Mouse (Mus musculus) ES-E14 (cell line): ENCODE data around the gene Klhl35. TPM values are rescaled to one million over a fixed set of nuclear protein-coding genes. Genes with fewer than 3 reads are reported as not detected.

Experiments used
- DNase-seq: peaks from one replicate; pipeline ENCODE4 v3.0.0-alpha.2; 2013; ENCODE audit warnings: low read depth, low spot score
- H3K27ac ChIP-seq: 2 replicates; pipeline ENCODE4 v1.5.1; 2012; ENCODE audit warnings: low read depth, mild to moderate bottlenecking, low read length, moderate library complexity, mixed read lengths; ENCODE audit not compliant: poor library complexity, insufficient read depth, severe bottlenecking
- H3K36me3 ChIP-seq: 2 replicates; pipeline ENCODE4 v1.6.1; 2012; ENCODE audit warnings: mild to moderate bottlenecking, low read length, moderate library complexity, mixed read lengths; ENCODE audit not compliant: control insufficient read depth, poor library complexity, insufficient read depth, severe bottlenecking
- H3K4me1 ChIP-seq, 2 experiments: fragments of 150-350 bp in 1 of 2; sonication (generic) in 1 of 2; 2 replicates each; pipeline ENCODE4 v1.6.1; 2012; ENCODE audit warnings: low read length in 2 of 2, mild to moderate bottlenecking in 1 of 2, mixed read lengths in 1 of 2; ENCODE audit not compliant: control insufficient read depth in 2 of 2, insufficient read depth in 2 of 2, poor library complexity in 1 of 2
- H3K4me3 ChIP-seq, 2 experiments: fragments of 150-350 bp in 1 of 2; sonication (generic) in 1 of 2; 2 replicates each; pipeline ENCODE4 v1.5.1; 2012; ENCODE audit warnings: low read length in 2 of 2, low read depth in 1 of 2, mild to moderate bottlenecking in 1 of 2, mixed read lengths in 1 of 2; ENCODE audit not compliant: insufficient read depth in 1 of 2, poor library complexity in 1 of 2, severe bottlenecking in 1 of 2
- H3K9ac ChIP-seq: 2 replicates; pipeline ENCODE4 v1.6.1; 2012; ENCODE audit warnings: low read depth, mild to moderate bottlenecking, low read length, mixed read lengths; ENCODE audit not compliant: poor library complexity, insufficient read depth, severe bottlenecking
- H3K9me3 ChIP-seq: fragments of 150-350 bp; sonication (generic); 2 replicates; pipeline ENCODE4 v1.6.1; 2012; ENCODE audit warnings: low read depth, mild to moderate bottlenecking, low read length; ENCODE audit not compliant: control insufficient read depth, insufficient read depth
- CHD2 ChIP-seq: IDR thresholded peaks from 2 replicates; pipeline ENCODE4 v1.6.1; 2014; ENCODE audit warnings: mild to moderate bottlenecking, low read depth, low read length, inconsistent platforms
- HCFC1 ChIP-seq: IDR thresholded peaks from 2 replicates; pipeline ENCODE4 v1.6.1; 2012; ENCODE audit warnings: low read length, inconsistent platforms, borderline replicate concordance; ENCODE audit not compliant: insufficient read depth
- MAFK ChIP-seq: IDR thresholded peaks from 2 replicates; pipeline ENCODE4 v1.6.1; 2014; ENCODE audit warnings: mild to moderate bottlenecking, low read depth, low read length, inconsistent platforms; ENCODE audit not compliant: insufficient read depth
- ZC3H11A ChIP-seq: IDR thresholded peaks from 2 replicates; pipeline ENCODE4 v1.6.1; 2012; ENCODE audit warnings: low read depth, mild to moderate bottlenecking, inconsistent platforms, low read length, borderline replicate concordance
- ZNF384 ChIP-seq: IDR thresholded peaks from 2 replicates; pipeline ENCODE4 v1.6.1; 2012; ENCODE audit warnings: low read depth, low read length, inconsistent platforms
- in situ Hi-C, 2 experiments: fragments of 600-800 bp; cut with MboI; formaldehyde crosslinking; loops; one replicate each; pipeline ENCODE4 v1.15.1; 2025; ENCODE audit warnings: low sequenced_read_pairs in 2 of 2, inconsistent platforms in 1 of 2; ENCODE audit not compliant: unreplicated experiment in 2 of 2
- total RNA-seq: library from RNA; depleted of rRNA; stranded (reverse); fragments of 300-350 nt; gene quantifications from 2 replicates; pipeline ENCODE4 v1.2.3, GENCODE M21; 2012

The Klhl35 gene
- total RNA-seq, 1 experiment, result 0.31 TPM

DNA sequence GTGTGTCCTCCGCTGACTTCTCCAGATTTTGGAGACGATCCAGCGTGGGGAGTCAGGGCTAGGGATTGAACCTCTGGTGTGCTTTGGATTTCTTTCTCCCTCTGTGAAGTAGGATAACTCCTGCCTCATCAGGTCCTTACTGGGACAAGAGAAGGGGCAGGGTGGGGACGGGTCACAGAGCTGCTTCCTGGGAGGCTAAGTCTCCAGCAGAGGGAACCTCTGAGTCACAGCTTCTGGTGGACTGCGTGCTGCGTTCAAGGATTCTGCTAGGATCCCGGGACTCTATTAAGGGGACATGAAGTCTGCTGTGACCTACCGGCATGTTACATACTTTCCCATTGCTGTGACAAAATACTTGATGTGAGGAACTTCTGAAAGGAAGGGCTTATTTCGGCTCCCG lies 26.9 kb upstream of the Klhl35 start:
- no peak for DNase-seq
- Histone ChIP-seq H3K4me1 (peaks cover 4 to 11% of the 10 kb centered on the region in 2 experiments), H3K9ac (no peak overlapping the region), H3K27ac (no peak overlapping the region), H3K36me3 (no peaks in the 10 kb centered on the region), H3K9me3 (no peaks in the 10 kb centered on the region), H3K4me3 (no peak overlapping the region)
- TF ChIP-seq ZC3H11A (no peak), ZNF384 (no peak), CHD2 (no peak), MAFK (no peak), HCFC1 (no peak)
- in situ Hi-C loops, result no loop called here

- in situ Hi-C loops, result no loop called here
- no peaks in the 10 kb centered on the region for H3K9me3 ChIP-seq
- no peak overlapping the region for H3K27ac ChIP-seq
- H3K4me1 ChIP-seq, result peaks cover under 1 to 11% of the 10 kb centered on the region in 2 experiments; a peak in 3 of 4 replicates
- TF ChIP-seq MAFK, result no peak
- no peak for TF ChIP-seq HCFC1
- no peak for TF ChIP-seq ZC3H11A
- TF ChIP-seq ZNF384, result no peak
- TF ChIP-seq CHD2, result no peak
- DNase-seq, result no peak
- no peak overlapping the region for H3K4me3 ChIP-seq
- no peak overlapping the region for H3K9ac ChIP-seq
- no peaks in the 10 kb centered on the region for H3K36me3 ChIP-seq
These were observed 24.2 kb upstream of the Klhl35 start for GRCm38 (mm10) chr7:99441534-99442072.

GRCm38 (mm10) chr7:99443164-99443563 lies 22.6 kb upstream of the Klhl35 start:
- Histone ChIP-seq H3K4me3 (no peak overlapping the region), H3K27ac (no peak overlapping the region), H3K9ac (no peak overlapping the region), H3K4me1 (peaks cover 0 to 3% of the 10 kb centered on the region in 2 experiments; a peak in 2 of 4 replicates), H3K9me3 (no peaks in the 10 kb centered on the region), H3K36me3 (no peaks in the 10 kb centered on the region)
- TF ChIP-seq CHD2 (no peak), ZNF384 (no peak), MAFK (no peak), HCFC1 (no peak), ZC3H11A (no peak)
- in situ Hi-C loops, result no loop called here
- no peak for DNase-seq

DNA sequence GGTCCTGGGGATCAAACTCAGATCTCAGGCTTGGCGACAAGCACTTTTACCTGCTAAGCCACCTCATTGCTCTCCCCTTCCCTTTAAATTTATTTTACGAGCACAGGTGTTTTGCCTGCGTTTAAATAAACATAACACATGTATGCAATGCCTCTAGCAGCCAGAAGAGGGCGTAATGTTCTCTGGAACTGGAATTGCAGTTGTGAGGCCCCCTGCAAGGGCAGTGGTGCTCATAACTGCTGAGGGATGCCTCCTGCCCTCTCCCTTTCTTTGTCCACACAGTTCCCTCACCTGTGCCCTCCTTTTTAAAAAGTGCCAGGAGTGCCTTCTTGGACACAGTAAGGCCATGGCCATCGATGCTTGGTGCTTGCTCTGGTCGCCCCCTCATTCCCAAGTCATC lies 21.8 kb upstream of the Klhl35 start:
- no peaks in the 10 kb centered on the region for H3K36me3 ChIP-seq
- H3K4me3 ChIP-seq, result no peak overlapping the region
- in situ Hi-C loops, result no loop called here
- no peak for DNase-seq
- no peak overlapping the region for H3K9ac ChIP-seq
- H3K9me3 ChIP-seq, result no peaks in the 10 kb centered on the region
- no peak overlapping the region for H3K27ac ChIP-seq
- H3K4me1 ChIP-seq, result peaks cover 0 to 3% of the 10 kb centered on the region in 2 experiments; a peak in 2 of 4 replicates
- TF ChIP-seq ZNF384 (no peak), CHD2 (no peak), ZC3H11A (no peak)

DNA sequence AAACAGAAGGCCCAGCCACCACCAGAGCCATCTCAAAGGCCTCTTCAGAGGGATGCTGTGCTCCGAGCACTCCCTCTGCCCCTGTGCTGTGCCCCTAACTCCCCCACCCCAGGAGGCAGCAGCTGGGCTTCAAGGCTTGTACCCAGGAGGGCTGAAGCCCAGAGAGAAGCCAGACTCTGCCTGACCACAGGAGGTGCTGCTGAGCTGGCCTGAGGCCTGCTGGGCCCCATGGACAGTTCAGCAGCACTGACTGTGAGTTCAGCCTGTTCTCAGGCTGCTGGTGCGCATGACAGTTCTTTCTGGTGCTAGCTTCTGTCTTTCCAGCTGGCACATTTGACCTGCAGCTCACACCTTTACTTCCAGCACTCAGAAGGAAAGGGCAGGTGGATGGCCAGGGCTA lies 20.0 kb upstream of the Klhl35 start:
- H3K27ac ChIP-seq, result no peak overlapping the region
- no peak for DNase-seq
- H3K9ac ChIP-seq, result no peak overlapping the region
- in situ Hi-C loops, result no loop called here
- no peaks in the 10 kb centered on the region for H3K9me3 ChIP-seq
- H3K36me3 ChIP-seq, result no peaks in the 10 kb centered on the region
- H3K4me1 ChIP-seq, result peaks cover 0 to 3% of the 10 kb centered on the region in 2 experiments; a peak in 2 of 4 replicates
- H3K4me3 ChIP-seq, result no peak overlapping the region
- TF ChIP-seq HCFC1 (no peak), ZC3H11A (no peak), CHD2 (no peak), ZNF384 (no peak), MAFK (no peak)
